Mouse (Mus musculus) ES-Bruce4 (cell line): ENCODE data around the gene Stat1. TPM values are rescaled to one million over a fixed set of nuclear protein-coding genes. Genes with fewer than 3 reads are reported as not detected.
A peak's percentile ranks its signal among the peaks of the same experiment; 100 is the strongest.

Experiments used
- H3K27ac ChIP-seq: 2 replicates; pipeline ENCODE4 v1.5.1; 2012; ENCODE audit warnings: low read length, inconsistent platforms; ENCODE audit not compliant: insufficient read depth
- H3K27me3 ChIP-seq: 2 replicates; pipeline ENCODE4 v1.6.1; 2012; ENCODE audit warnings: mild to moderate bottlenecking, low read length, inconsistent platforms; ENCODE audit not compliant: control insufficient read depth, poor library complexity, insufficient read depth, severe bottlenecking
- H3K36me3 ChIP-seq: 2 replicates; pipeline ENCODE4 v1.6.1; 2012; ENCODE audit warnings: inconsistent platforms, mild to moderate bottlenecking, low read length, moderate library complexity; ENCODE audit not compliant: control insufficient read depth, poor library complexity, insufficient read depth, severe bottlenecking
- H3K4me1 ChIP-seq: one replicate; pipeline ENCODE4 v1.8.1; 2011; ENCODE audit warnings: low read length; ENCODE audit not compliant: control insufficient read depth, insufficient read depth
- H3K4me3 ChIP-seq: 2 replicates; pipeline ENCODE4 v1.5.1; 2011; ENCODE audit warnings: low read depth, mild to moderate bottlenecking, low read length
- H3K9ac ChIP-seq: 2 replicates; pipeline ENCODE4 v1.6.1; 2012; ENCODE audit warnings: low read depth, mild to moderate bottlenecking, inconsistent platforms; ENCODE audit not compliant: poor library complexity, severe bottlenecking
- H3K9me3 ChIP-seq: replicated peaks from 2 replicates; pipeline ENCODE4 v1.6.1; 2012; ENCODE audit warnings: mild to moderate bottlenecking, low read length, inconsistent platforms; ENCODE audit not compliant: control insufficient read depth, poor library complexity, insufficient read depth, severe bottlenecking
- CTCF ChIP-seq: IDR thresholded peaks from one replicate; pipeline ENCODE4 v1.8.1; 2011; ENCODE audit warnings: low read depth, low read length
- EP300 ChIP-seq: IDR thresholded peaks from 2 replicates; pipeline ENCODE4 v1.6.1; 2011; ENCODE audit warnings: low read depth, low read length; ENCODE audit not compliant: insufficient read depth
- POLR2A ChIP-seq: IDR thresholded peaks from one replicate; pipeline ENCODE4 v1.8.1; 2011; ENCODE audit warnings: low read length; ENCODE audit not compliant: insufficient read depth
- polyA plus RNA-seq: library from polyadenylated mRNA; stranded (reverse); fragments of >200 nt; gene quantifications from 2 replicates; pipeline ENCODE4 v1.2.4, GENCODE M21; 2011; ENCODE audit warnings: low read depth; ENCODE audit not compliant: missing spikeins, insufficient read depth, insufficient read length

Stat1 gene
- polyA plus RNA-seq, 1 experiment = 10.1 TPM

GRCm38 (mm10) chr1:52113067-52113665 lies 6.1 kb upstream of the Stat1 start:
- Histone ChIP-seq H3K9ac (peak overlapping the region; percentile 32; the same call in 1 of the 2 replicates), H3K9me3 (no peaks in the 10 kb centered on the region), H3K27ac (no peak overlapping the region), H3K4me3 (peak overlapping the region; percentile 67), H3K27me3 (no peaks in the 10 kb centered on the region), H3K4me1 (no peaks in the 10 kb centered on the region), H3K36me3 (no peaks in the 10 kb centered on the region)
- no peak for TF ChIP-seq EP300
- no peak for TF ChIP-seq CTCF
- TF ChIP-seq POLR2A = no peak

- Histone ChIP-seq H3K9me3 (no peaks in the 10 kb centered on the region), H3K4me1 (peaks cover 2% of the 10 kb centered on the region), H3K27ac (no peak overlapping the region), H3K36me3 (no peaks in the 10 kb centered on the region), H3K9ac (peak overlapping the region; percentile 32; the same call in 1 of the 2 replicates), H3K4me3 (peak overlapping the region; percentile 67), H3K27me3 (no peaks in the 10 kb centered on the region)
- peak; percentile 85 for TF ChIP-seq EP300
- TF ChIP-seq POLR2A = peak; percentile 70
- TF ChIP-seq CTCF = peak; percentile 77
Measured at GRCm38 (mm10) chr1:52113666-52114069, 5.6 kb upstream of the Stat1 start.

GRCm38 (mm10) chr1:52116441-52116840 lies 2.8 kb upstream of the Stat1 start:
- Histone ChIP-seq H3K36me3 (no peaks in the 10 kb centered on the region), H3K9me3 (no peaks in the 10 kb centered on the region), H3K27ac (no peak overlapping the region), H3K9ac (no peak overlapping the region), H3K27me3 (no peaks in the 10 kb centered on the region), H3K4me1 (peaks cover 2% of the 10 kb centered on the region), H3K4me3 (no peak overlapping the region)
- TF ChIP-seq CTCF = no peak
- no peak for TF ChIP-seq EP300
- TF ChIP-seq POLR2A = no peak

- Histone ChIP-seq H3K27me3 (no peaks in the 10 kb centered on the region), H3K4me1 (peaks cover 2% of the 10 kb centered on the region), H3K9me3 (no peaks in the 10 kb centered on the region), H3K9ac (no peak overlapping the region), H3K27ac (no peak overlapping the region), H3K36me3 (no peaks in the 10 kb centered on the region), H3K4me3 (no peak overlapping the region)
- no peak for TF ChIP-seq CTCF
- TF ChIP-seq EP300 = no peak
- no peak for TF ChIP-seq POLR2A
Measured at GRCm38 (mm10) chr1:52117777-52118176, 1.5 kb upstream of the Stat1 start.

- H3K4me1 ChIP-seq = peaks cover 2% of the 10 kb centered on the region
- H3K27ac ChIP-seq = no peak overlapping the region
- no peaks in the 10 kb centered on the region for H3K9me3 ChIP-seq
- peak overlapping the region; percentile 54 for H3K9ac ChIP-seq
- H3K36me3 ChIP-seq = no peaks in the 10 kb centered on the region
- H3K4me3 ChIP-seq = peak overlapping the region; percentile 87
- no peak for TF ChIP-seq POLR2A
- no peak for TF ChIP-seq CTCF
- TF ChIP-seq EP300 = no peak
- no peaks in the 10 kb centered on the region for H3K27me3 ChIP-seq
Measured at GRCm38 (mm10) chr1:52119691-52120090, 451 bp downstream of the Stat1 start.

GRCm38 (mm10) chr1:52120191-52120590 lies 951 bp downstream of the Stat1 start:
- no peaks in the 10 kb centered on the region for H3K9me3 ChIP-seq
- no peak for TF ChIP-seq EP300
- TF ChIP-seq CTCF = no peak
- TF ChIP-seq POLR2A = no peak
- H3K9ac ChIP-seq = 0 out of 2 replicates have a peak overlapping the region, but pooled peaks have one; percentile 54
- no peaks in the 10 kb centered on the region for H3K27me3 ChIP-seq
- no peaks in the 10 kb centered on the region for H3K36me3 ChIP-seq
- peak overlapping the region; percentile 34; the same call in 1 of the 2 replicates for H3K4me3 ChIP-seq
- peaks cover 2% of the 10 kb centered on the region for H3K4me1 ChIP-seq
- H3K27ac ChIP-seq = no peak overlapping the region
